Mouse (Mus musculus) cerebellum, adult 2 months (tissue): ENCODE results near the gene Stx6.

Experiments
- CTCF ChIP-seq: fragments of 200-500 bp; IDR thresholded peaks from 2 replicates; pipeline ENCODE4 v1.5.1; 2011; ENCODE audit warnings: low read depth, mild to moderate bottlenecking, control low read depth, low read length, moderate library complexity, borderline replicate concordance; ENCODE audit not compliant: insufficient read depth
- POLR2A ChIP-seq: fragments of 200-500 bp; IDR thresholded peaks from 2 replicates; pipeline ENCODE4 v1.6.1; 2011; ENCODE audit warnings: low read length, control low read depth, borderline replicate concordance; ENCODE audit not compliant: insufficient read depth

DNA sequence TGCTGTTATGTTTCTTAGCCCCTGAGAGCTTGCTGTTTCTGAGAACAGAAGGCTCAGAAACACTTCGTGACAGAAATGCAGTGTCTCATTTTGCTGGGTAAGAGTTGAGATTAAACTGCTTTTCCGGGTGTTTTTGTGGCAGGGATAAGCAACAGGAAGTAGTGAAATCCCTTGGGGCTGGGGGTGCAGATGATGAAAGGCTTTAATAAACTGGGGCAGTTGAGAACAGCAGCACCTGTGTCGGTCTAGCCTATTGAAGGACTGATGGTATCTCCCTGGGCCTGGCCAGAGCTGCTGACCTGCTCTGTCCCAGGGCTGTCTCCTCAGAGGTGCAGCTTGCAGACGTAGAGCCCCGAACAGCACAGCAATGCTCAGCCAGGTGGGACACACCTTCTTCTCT lies 44.0 kb downstream of the Stx6 start:
- TF ChIP-seq CTCF (no peak), POLR2A (no peak)
